Mouse (Mus musculus) limb, embryonic 14.5 days (tissue): ENCODE measurements around the gene Olfr38. TPM values are rescaled to one million over a fixed set of nuclear protein-coding genes. Genes with fewer than 3 reads are reported as not detected.

ENCODE experiments used
- ATAC-seq: fragments of 200-750 bp; cut with Nextera tagmentation; 2 replicates; pipeline ENCODE4 v1.8.0; 2017; ENCODE audit warnings: low read depth, moderate number of reproducible peaks, moderate TSS enrichment; ENCODE audit not compliant: low FRiP score
- DNase-seq: peaks from one replicate; pipeline ENCODE4 v3.0.0-alpha.2; 2015; ENCODE audit warnings: low spot score
- H3K27ac ChIP-seq: fragments of 300-500 bp; sonication (generic); replicated peaks from 2 replicates; pipeline ENCODE4 v1.5.1; 2014; ENCODE audit warnings: low read depth, mild to moderate bottlenecking, low read length, moderate library complexity, mixed read lengths
- H3K27me3 ChIP-seq: fragments of 300-500 bp; sonication (generic); 2 replicates; pipeline ENCODE4 v1.6.1; 2014; ENCODE audit warnings: low read length, mixed read lengths; ENCODE audit not compliant: control insufficient read depth, insufficient read depth
- H3K36me3 ChIP-seq: fragments of 300-500 bp; sonication (generic); 2 replicates; pipeline ENCODE4 v1.6.1; 2014; ENCODE audit warnings: mild to moderate bottlenecking, low read length, moderate library complexity, mixed read lengths; ENCODE audit not compliant: control insufficient read depth, insufficient read depth
- H3K4me1 ChIP-seq: fragments of 300-500 bp; sonication (generic); 2 replicates; pipeline ENCODE4 v1.6.1; 2014; ENCODE audit warnings: antibody characterized with exemption, low read length, mixed read lengths; ENCODE audit not compliant: control insufficient read depth, insufficient read depth
- H3K4me2 ChIP-seq: fragments of 300-500 bp; sonication (generic); replicated peaks from 2 replicates; pipeline ENCODE4 v1.6.1; 2014; ENCODE audit warnings: low read depth, mild to moderate bottlenecking, low read length, moderate library complexity; ENCODE audit not compliant: severe bottlenecking
- H3K4me3 ChIP-seq: fragments of 300-500 bp; sonication (generic); replicated peaks from 2 replicates; pipeline ENCODE4 v1.5.1; 2014; ENCODE audit warnings: low read length
- H3K9ac ChIP-seq: fragments of 300-500 bp; sonication (generic); 2 replicates; pipeline ENCODE4 v1.6.1; 2014; ENCODE audit warnings: mild to moderate bottlenecking, low read depth, low read length, moderate library complexity; ENCODE audit not compliant: severe bottlenecking
- H3K9me3 ChIP-seq: fragments of 300-500 bp; sonication (generic); 2 replicates; pipeline ENCODE4 v1.6.1; 2016; ENCODE audit warnings: low read length; ENCODE audit not compliant: control insufficient read depth
- POLR2A ChIP-seq: fragments of 200-500 bp; IDR thresholded peaks from 2 replicates; pipeline ENCODE4 v1.8.0; 2012; ENCODE audit warnings: inconsistent platforms, mild to moderate bottlenecking, moderate library complexity, borderline replicate concordance; ENCODE audit not compliant: insufficient read depth, insufficient read length; ENCODE audit errors: extremely low read depth
- WGBS: fragments of 180-500 bp; shearing (Covaris S2); extraction: QIAGEN DNeasy Blood & Tissue Kit; methylation state at CpG from one replicate; pipeline ENCODE4 v1.1.7; 2014; 5-methylcytosine and 5-hydroxymethylcytosine counted together
- polyA plus RNA-seq, 2 experiments: library from polyadenylated mRNA; depleted of rRNA in 1 of 2; stranded (reverse) in 1 of 2; unstranded in 1 of 2; fragments of >200 nt; fragmentation: Nextera tagmentation in 1 of 2; extraction: Ambion mirVana in 1 of 2; gene quantifications; 2 replicates each; pipeline versions ENCODE4 v1.2.1 to v1.2.3; 2012 to 2014

Gene Olfr38
- polyA plus RNA-seq, 2 experiments, result not detected

GRCm38 (mm10) chr6:42790949-42791556 is 34.8 kb downstream of the Olfr38 start:
- TF ChIP-seq POLR2A, result no peak
- Histone ChIP-seq H3K9ac (no peak overlapping the region), H3K4me3 (no peak overlapping the region), H3K27ac (no peak overlapping the region), H3K4me1 (no peaks in the 10 kb centered on the region), H3K27me3 (no peaks in the 10 kb centered on the region), H3K36me3 (no peaks in the 10 kb centered on the region), H3K9me3 (no peaks in the 10 kb centered on the region), H3K4me2 (no peak overlapping the region)
- DNase-seq, result no peak
- no peak for ATAC-seq
- WGBS, result 74% methylated on average over 9 of the region's 9 CpGs

GRCm38 (mm10) chr6:42794982-42795381 is 38.8 kb downstream of the Olfr38 start:
- no peaks in the 10 kb centered on the region for H3K36me3 ChIP-seq
- H3K27me3 ChIP-seq, result no peaks in the 10 kb centered on the region
- 92% methylated on average over 3 of the region's 3 CpGs for WGBS
- no peak for DNase-seq
- H3K4me3 ChIP-seq, result no peak overlapping the region
- TF ChIP-seq POLR2A, result no peak
- H3K4me1 ChIP-seq, result no peaks in the 10 kb centered on the region
- H3K9ac ChIP-seq, result no peak overlapping the region
- no peak for ATAC-seq
- no peaks in the 10 kb centered on the region for H3K9me3 ChIP-seq
- H3K4me2 ChIP-seq, result no peak overlapping the region
- H3K27ac ChIP-seq, result no peak overlapping the region

- no peak within 1 kb of the TSS for H3K9ac ChIP-seq
- H3K4me1 ChIP-seq, result no peaks in the 10 kb centered on the region
- DNase-seq, result no peak
- no peaks in the 10 kb centered on the region for H3K9me3 ChIP-seq
- no peaks in the 10 kb centered on the region for H3K36me3 ChIP-seq
- WGBS, result 82% methylated on average over 1 of the region's 1 CpGs
- no peak for TF ChIP-seq POLR2A
- no peak within 1 kb of the TSS for H3K27ac ChIP-seq
- H3K4me3 ChIP-seq, result no peak within 1 kb of the TSS
- H3K27me3 ChIP-seq, result no peaks in the 10 kb centered on the region
- ATAC-seq, result no peak
- no peak within 1 kb of the TSS for H3K4me2 ChIP-seq
Observed at GRCm38 (mm10) chr6:42811639-42812038, 55.4 kb downstream of the Olfr38 start, which contains the start of gene Olfr450. Gene Olfr450, plus strand, starts transcription at chr6:42811939.

Other genes with a start within 250 kb of the Olfr38 start
- gene Olfr455, start 208.8 kb upstream of the Olfr38 start, polyA plus RNA-seq (2012; rRNA removed), result not detected in 2 replicates
- gene Olfr455, start 208.8 kb upstream of the Olfr38 start, polyA plus RNA-seq (2014; fragmentation: Nextera tagmentation; extraction: Ambion mirVana), result not detected in 2 replicates
- not detected in 2 replicates for gene Tcaf3, start 158.7 kb upstream of the Olfr38 start, polyA plus RNA-seq (2012; rRNA removed)
- gene Tcaf3, start 158.7 kb upstream of the Olfr38 start, polyA plus RNA-seq (2014; fragmentation: Nextera tagmentation; extraction: Ambion mirVana), result not detected in 2 replicates
- gene Tcaf2, start 111.2 kb upstream of the Olfr38 start, polyA plus RNA-seq (2012; rRNA removed), result 3.9 and 4.3 TPM in 2 replicates
- gene Tcaf2, start 111.2 kb upstream of the Olfr38 start, polyA plus RNA-seq (2014; fragmentation: Nextera tagmentation; extraction: Ambion mirVana), result 2.3 and 2.6 TPM in 2 replicates
- 58.7 and 64.1 TPM in 2 replicates for gene Tcaf1, start 46.3 kb upstream of the Olfr38 start, polyA plus RNA-seq (2012; rRNA removed)
- gene Tcaf1, start 46.3 kb upstream of the Olfr38 start, polyA plus RNA-seq (2014; fragmentation: Nextera tagmentation; extraction: Ambion mirVana), result 63.5 and 70.6 TPM in 2 replicates
- gene Olfr453, start 17.0 kb upstream of the Olfr38 start, polyA plus RNA-seq (2012; rRNA removed), result not detected in 2 replicates
- not detected in 2 replicates for gene Olfr453, start 17.0 kb upstream of the Olfr38 start, polyA plus RNA-seq (2014; fragmentation: Nextera tagmentation; extraction: Ambion mirVana)
- not detected in 2 replicates for gene Olfr452, start 28.7 kb downstream of the Olfr38 start, polyA plus RNA-seq (2012; rRNA removed)
- gene Olfr452, start 28.7 kb downstream of the Olfr38 start, polyA plus RNA-seq (2014; fragmentation: Nextera tagmentation; extraction: Ambion mirVana), result not detected in 2 replicates
- gene Olfr450, start 55.5 kb downstream of the Olfr38 start, polyA plus RNA-seq (2012; rRNA removed), result not detected in 2 replicates
- gene Olfr450, start 55.5 kb downstream of the Olfr38 start, polyA plus RNA-seq (2014; fragmentation: Nextera tagmentation; extraction: Ambion mirVana), result not detected in 2 replicates
- not detected in 2 replicates for gene Olfr449, start 78.0 kb downstream of the Olfr38 start, polyA plus RNA-seq (2012; rRNA removed)
- not detected in 2 replicates for gene Olfr449, start 78.0 kb downstream of the Olfr38 start, polyA plus RNA-seq (2014; fragmentation: Nextera tagmentation; extraction: Ambion mirVana)
- not detected in 2 replicates for gene Olfr448, start 134.0 kb downstream of the Olfr38 start, polyA plus RNA-seq (2012; rRNA removed)
- gene Olfr448, start 134.0 kb downstream of the Olfr38 start, polyA plus RNA-seq (2014; fragmentation: Nextera tagmentation; extraction: Ambion mirVana), result not detected in 2 replicates
- gene Olfr447, start 152.5 kb downstream of the Olfr38 start, polyA plus RNA-seq (2012; rRNA removed), result not detected in 2 replicates
- gene Olfr447, start 152.5 kb downstream of the Olfr38 start, polyA plus RNA-seq (2014; fragmentation: Nextera tagmentation; extraction: Ambion mirVana), result not detected in 2 replicates
- gene Olfr446, start 165.0 kb downstream of the Olfr38 start, polyA plus RNA-seq (2012; rRNA removed), result not detected in 2 replicates
- not detected in 2 replicates for gene Olfr446, start 165.0 kb downstream of the Olfr38 start, polyA plus RNA-seq (2014; fragmentation: Nextera tagmentation; extraction: Ambion mirVana)
- gene Olfr444, start 192.7 kb downstream of the Olfr38 start, polyA plus RNA-seq (2012; rRNA removed), result not detected in 2 replicates
- not detected in 2 replicates for gene Olfr444, start 192.7 kb downstream of the Olfr38 start, polyA plus RNA-seq (2014; fragmentation: Nextera tagmentation; extraction: Ambion mirVana)